Mouse (Mus musculus): Measurements from ENCODE around the gene Miox. TPM values are rescaled to one million over a fixed set of nuclear protein-coding genes. Genes with fewer than 3 reads are reported as not detected.

The Miox gene
- total RNA-seq (2023) = not detected

DNA sequence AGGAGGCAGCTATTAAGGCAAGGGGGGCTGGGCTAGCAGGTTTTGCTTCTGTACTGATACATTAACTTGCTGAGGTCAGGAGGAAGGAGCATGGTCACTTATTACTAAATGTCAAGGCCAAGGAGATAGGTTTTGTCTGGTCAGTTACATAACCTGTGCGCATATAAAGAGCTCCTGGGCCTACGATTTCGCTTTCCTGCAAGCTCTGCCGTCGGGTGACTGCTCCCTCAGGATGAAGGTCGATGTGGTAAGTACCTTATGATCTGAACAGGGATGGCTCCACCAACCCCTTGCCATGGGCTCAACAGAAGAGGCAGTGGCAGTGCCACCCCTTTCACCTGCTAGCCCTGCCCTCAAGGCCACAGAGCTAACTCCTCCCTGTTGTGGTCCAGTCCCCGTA, at the start of gene Miox:
Miox (plus strand) TSS at position 128 of the 400 bp plus-strand sequence.

GRCm38 (mm10) chr15:89315190-89315731, 18.9 kb upstream of the Miox start, which contains the start of gene Sbf1:
TSS of gene Sbf1 (minus strand) at chr15:89315311.

DNA sequence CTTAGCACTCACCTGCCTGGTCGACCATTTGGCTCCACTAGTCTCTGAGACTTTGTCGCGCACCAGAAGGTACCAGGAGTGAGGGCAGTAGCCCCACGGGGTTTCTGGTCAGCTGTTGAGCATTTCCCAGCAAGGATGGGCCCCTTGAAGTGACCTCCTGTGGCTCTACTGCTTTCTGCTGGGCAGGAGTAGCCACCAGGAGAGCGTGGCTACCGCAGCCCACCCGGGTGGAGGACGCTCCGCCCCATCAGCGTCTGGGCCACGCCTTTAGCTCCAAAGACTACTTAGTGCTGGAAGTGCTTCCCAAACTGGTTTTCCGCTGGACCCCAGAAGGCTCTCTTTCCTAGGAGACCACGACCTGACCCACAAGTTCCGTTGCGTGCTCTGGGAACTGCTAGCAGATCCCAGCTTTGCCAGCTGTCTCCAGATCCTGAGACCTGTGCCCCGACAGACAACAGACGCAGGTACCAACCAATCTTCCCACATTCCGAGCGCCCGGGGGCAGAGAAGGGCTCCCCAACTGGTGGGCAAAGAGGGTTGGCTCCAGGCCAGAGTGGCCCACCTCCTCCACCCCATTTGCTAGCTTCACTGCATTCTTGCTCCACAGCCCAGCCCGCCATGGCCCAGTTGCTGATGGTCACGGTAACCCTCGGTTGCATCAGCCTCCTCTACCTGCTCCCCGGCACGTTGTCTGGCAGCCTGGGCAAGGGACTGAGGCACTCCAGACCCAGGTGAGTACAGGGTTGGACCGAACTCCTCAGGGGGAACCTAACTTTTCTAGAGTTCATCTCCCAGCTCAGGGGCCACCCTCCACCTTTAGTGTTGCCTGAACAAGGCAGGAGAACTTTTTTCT, 11.3 kb upstream of the Miox start, which contains the start of gene Adm2:
Adm2 (plus strand) TSS at position 51 of the 853 bp plus-strand sequence.

DNA sequence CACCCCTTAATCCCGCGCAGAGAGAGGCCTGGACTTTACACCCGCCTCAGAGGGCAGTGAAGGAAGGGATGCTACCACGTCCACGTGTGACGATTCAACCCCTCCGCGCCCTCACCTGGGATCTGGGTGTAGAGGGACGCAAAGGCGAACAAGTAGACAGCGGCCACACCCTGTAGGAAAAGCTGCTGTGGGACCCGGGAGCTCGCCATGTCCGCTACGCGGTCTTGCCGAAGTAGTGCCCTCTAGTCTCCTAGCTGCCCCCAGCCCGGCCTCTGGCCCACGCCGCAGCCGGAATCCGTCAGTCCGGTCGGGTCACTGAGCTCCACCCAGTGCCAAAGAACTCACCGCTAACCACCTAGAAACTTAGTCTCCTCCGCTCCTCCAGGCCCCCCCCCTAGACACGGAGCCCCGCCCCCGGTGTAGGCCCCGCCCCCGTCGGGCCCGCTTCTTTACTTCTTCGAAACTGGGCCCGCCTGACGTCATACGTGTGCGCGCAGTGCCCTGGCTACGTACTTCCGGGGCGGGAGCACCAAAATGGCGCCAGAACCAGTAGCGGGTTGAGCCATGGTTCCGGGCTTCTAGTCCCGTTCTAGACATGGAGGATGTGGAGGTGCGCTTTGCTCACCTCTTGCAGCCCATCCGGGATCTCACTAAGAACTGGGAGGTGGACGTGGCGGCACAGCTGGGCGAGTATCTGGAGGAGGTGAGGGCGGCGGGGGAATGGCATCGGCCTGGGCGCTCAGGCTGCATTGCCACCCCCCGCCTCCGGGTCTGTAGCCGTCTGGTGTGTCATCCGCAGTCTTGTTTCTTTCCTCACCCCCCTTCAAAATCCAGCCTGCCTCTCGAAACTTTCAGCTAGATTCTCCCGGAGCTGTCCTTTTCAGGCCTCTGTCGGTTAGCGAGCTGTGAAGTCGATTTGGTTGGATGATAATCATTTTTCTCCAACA, 21.3 kb downstream of the Miox start, which contains the start of the genes Lmf2 and Ncaph2:
Lmf2 (minus strand) TSS at position 419 of the 947 bp plus-strand sequence.
Ncaph2 (plus strand) TSS at position 479 of the 947 bp plus-strand sequence.

DNA sequence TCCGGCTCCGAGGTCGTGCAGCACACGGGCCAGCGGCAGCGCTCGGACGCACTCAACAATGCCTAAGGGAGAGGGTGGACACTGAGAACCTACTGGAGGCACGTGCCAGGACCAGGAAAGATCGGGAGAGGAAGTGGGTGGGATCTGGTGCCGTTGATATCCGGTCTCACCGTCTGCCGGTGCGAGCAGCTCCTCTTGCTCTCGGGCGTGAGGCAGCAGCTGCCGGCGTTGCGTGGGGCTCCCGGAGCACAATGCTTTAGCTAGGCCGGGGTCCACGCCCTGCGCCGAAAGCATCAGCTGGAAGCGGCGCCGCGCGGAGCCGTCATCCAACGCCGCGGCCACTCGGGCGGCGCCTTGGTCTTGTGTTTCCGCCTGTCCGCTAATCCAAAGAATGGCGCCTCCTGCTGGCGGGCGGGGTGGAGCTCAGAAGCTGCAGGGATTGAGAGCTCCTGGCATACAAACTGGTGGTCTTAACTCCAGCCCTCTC, 39.6 kb downstream of the Miox start, which contains the start of gene Sco2:
Sco2 (minus strand) TSS at position 85 of the 487 bp plus-strand sequence.

GRCm38 (mm10) chr15:89376957-89377356, 42.8 kb downstream of the Miox start, which contains the start of gene Tymp:
TSS of gene Tymp (minus strand) at chr15:89377039.

GRCm38 (mm10) chr15:89378831-89379401, 44.7 kb downstream of the Miox start, which contains the start of gene Odf3b:
TSS of gene Odf3b (minus strand) at chr15:89379282.

GRCm38 (mm10) chr15:89384617-89385016, 50.4 kb downstream of the Miox start, which contains the start of gene Klhdc7b:
TSS of gene Klhdc7b (plus strand) at chr15:89384917.

Other genes starting within 250 kb of the Miox start
- 22.8 TPM for gene Selenoo, start 245.3 kb upstream of the Miox start, total RNA-seq (2023)
- gene Tubgcp6, start 211.3 kb upstream of the Miox start, total RNA-seq (2023) = 33.7 TPM
- 13.4 TPM for gene Hdac10, start 205.7 kb upstream of the Miox start, total RNA-seq (2023)
- gene Mapk12, start 193.7 kb upstream of the Miox start, total RNA-seq (2023) = 0.37 TPM
- 7.1 TPM for gene Mapk11, start 184.8 kb upstream of the Miox start, total RNA-seq (2023)
- gene Plxnb2, start 153.6 kb upstream of the Miox start, total RNA-seq (2023) = 1.8 TPM
- 24.3 TPM for gene Dennd6b, start 137.9 kb upstream of the Miox start, total RNA-seq (2023)
- 38.3 TPM for gene Ppp6r2, start 122.8 kb upstream of the Miox start, total RNA-seq (2023)
- 424 TPM for gene Sbf1, start 19.1 kb upstream of the Miox start, total RNA-seq (2023)
- gene Adm2, start 11.7 kb upstream of the Miox start, total RNA-seq (2023) = not detected
- 33.6 TPM for gene Lmf2, start 21.3 kb downstream of the Miox start, total RNA-seq (2023)
- 117 TPM for gene Ncaph2, start 21.3 kb downstream of the Miox start, total RNA-seq (2023)
- 17.8 TPM for gene Sco2, start 39.4 kb downstream of the Miox start, total RNA-seq (2023)
- gene Tymp, start 42.6 kb downstream of the Miox start, total RNA-seq (2023) = 0.49 TPM
- gene Odf3b, start 44.9 kb downstream of the Miox start, total RNA-seq (2023) = not detected
- gene Klhdc7b, start 50.5 kb downstream of the Miox start, total RNA-seq (2023) = not detected
- not detected for gene Syce3, start 76.1 kb downstream of the Miox start, total RNA-seq (2023)
- gene Cpt1b, start 91.5 kb downstream of the Miox start, total RNA-seq (2023) = 8.1 TPM
- 12.1 TPM for gene C730034F03Rik, start 95.2 kb downstream of the Miox start, total RNA-seq (2023)
- gene Gm44502, start 95.3 kb downstream of the Miox start, total RNA-seq (2023) = not detected
- 220 TPM for gene Chkb, start 95.5 kb downstream of the Miox start, total RNA-seq (2023)
- gene Mapk8ip2, start 119.5 kb downstream of the Miox start, total RNA-seq (2023) = not detected
- gene Arsa, start 143.0 kb downstream of the Miox start, total RNA-seq (2023) = 13.4 TPM
- 0.43 TPM for gene Shank3, start 165.2 kb downstream of the Miox start, total RNA-seq (2023)
- not detected for gene Acr, start 233.9 kb downstream of the Miox start, total RNA-seq (2023)

All from CD8-positive naive resting alpha-beta T cell, adult 57 days (primary cell).